Mouse (Mus musculus) limb, embryonic 11.5 days (tissue): ENCODE measurements around the gene Fcor. TPM values are rescaled to one million over a fixed set of nuclear protein-coding genes. Genes with fewer than 3 reads are reported as not detected.

Source experiments
- ATAC-seq: fragments of 200-750 bp; cut with Nextera tagmentation; 2 replicates; pipeline ENCODE4 v1.8.0; 2017; ENCODE audit warnings: low read depth; ENCODE audit not compliant: insufficient number of reproducible peaks, low FRiP score, low TSS enrichment
- DNase-seq: peaks from one replicate; pipeline ENCODE4 v3.0.0-alpha.2; 2015; ENCODE audit warnings: low spot score
- H3K27ac ChIP-seq: fragments of 300-500 bp; sonication (generic); replicated peaks from 2 replicates; pipeline ENCODE4 v1.5.1; 2014; ENCODE audit warnings: low read depth, mild to moderate bottlenecking, low read length
- H3K27me3 ChIP-seq: fragments of 300-500 bp; sonication (generic); 2 replicates; pipeline ENCODE4 v1.6.1; 2014; ENCODE audit warnings: mild to moderate bottlenecking, low read length, mixed read lengths; ENCODE audit not compliant: control insufficient read depth, insufficient read depth
- H3K36me3 ChIP-seq: fragments of 300-500 bp; sonication (generic); 2 replicates; pipeline ENCODE4 v1.6.1; 2014; ENCODE audit warnings: mild to moderate bottlenecking, low read length, moderate library complexity, mixed read lengths; ENCODE audit not compliant: control insufficient read depth, insufficient read depth
- H3K4me1 ChIP-seq: fragments of 300-500 bp; sonication (generic); 2 replicates; pipeline ENCODE4 v1.6.1; 2014; ENCODE audit warnings: low read length, mixed read lengths; ENCODE audit not compliant: control insufficient read depth, insufficient read depth
- H3K4me2 ChIP-seq: fragments of 300-500 bp; sonication (generic); 2 replicates; pipeline ENCODE4 v1.6.1; 2014; ENCODE audit warnings: low read depth, mild to moderate bottlenecking, moderate library complexity; ENCODE audit not compliant: severe bottlenecking
- H3K4me3 ChIP-seq: fragments of 300-500 bp; sonication (generic); 2 replicates; pipeline ENCODE4 v1.5.1; 2014; ENCODE audit warnings: low read depth, low read length
- H3K9ac ChIP-seq: fragments of 300-500 bp; sonication (generic); 2 replicates; pipeline ENCODE4 v1.6.1; 2014; ENCODE audit warnings: mild to moderate bottlenecking, low read length
- H3K9me3 ChIP-seq: fragments of 300-500 bp; sonication (generic); 2 replicates; pipeline ENCODE4 v1.6.1; 2016; ENCODE audit warnings: low read length; ENCODE audit not compliant: control insufficient read depth
- WGBS: fragments of 180-500 bp; shearing (Covaris S2); extraction: QIAGEN DNeasy Blood & Tissue Kit; methylation state at CpG from one replicate; pipeline ENCODE4 v1.1.7; 2014; 5-methylcytosine and 5-hydroxymethylcytosine counted together
- polyA plus RNA-seq: library from polyadenylated mRNA; unstranded; fragments of >200 nt; fragmentation: Nextera tagmentation; extraction: Ambion mirVana; gene quantifications from 2 replicates; pipeline ENCODE4 v1.2.1, GENCODE M21; 2014

Fcor gene
- polyA plus RNA-seq, 1 experiment from 2014 or later, result 14.1 TPM

DNA sequence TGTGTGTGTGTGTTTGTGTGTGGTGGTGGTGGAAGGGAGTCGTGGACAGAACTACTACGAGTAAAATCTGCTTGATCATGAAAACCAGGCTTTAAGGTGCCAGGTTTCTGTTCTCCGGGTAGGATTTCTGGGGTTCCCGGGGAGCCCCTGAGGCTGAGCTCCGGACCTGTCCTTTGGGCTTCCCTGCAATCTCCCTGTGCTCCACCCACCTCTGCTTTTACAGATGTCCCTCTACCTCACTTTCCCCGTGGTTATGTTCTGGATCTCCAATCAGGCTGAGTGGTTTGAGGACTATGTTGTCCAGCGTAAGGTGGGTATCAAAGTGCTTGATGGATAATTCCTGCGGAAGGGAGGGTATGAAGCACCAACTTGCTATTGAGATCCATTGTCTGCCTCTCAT, 50.0 kb downstream of the Fcor start:
- 70% methylated on average over 8 of the region's 8 CpGs for WGBS
- H3K9ac ChIP-seq, result no peak overlapping the region
- H3K4me3 ChIP-seq, result peak overlapping the region; percentile 83
- peaks cover 7% of the 10 kb centered on the region; the same call in 1 of the 2 replicates for H3K4me1 ChIP-seq
- no peak for DNase-seq
- H3K4me2 ChIP-seq, result peak overlapping the region; percentile 48
- ATAC-seq, result no peak
- H3K36me3 ChIP-seq, result peaks cover 5% of the 10 kb centered on the region; the same call in 1 of the 2 replicates
- no peaks in the 10 kb centered on the region for H3K27me3 ChIP-seq
- H3K9me3 ChIP-seq, result no peaks in the 10 kb centered on the region
- H3K27ac ChIP-seq, result no peak overlapping the region

DNA sequence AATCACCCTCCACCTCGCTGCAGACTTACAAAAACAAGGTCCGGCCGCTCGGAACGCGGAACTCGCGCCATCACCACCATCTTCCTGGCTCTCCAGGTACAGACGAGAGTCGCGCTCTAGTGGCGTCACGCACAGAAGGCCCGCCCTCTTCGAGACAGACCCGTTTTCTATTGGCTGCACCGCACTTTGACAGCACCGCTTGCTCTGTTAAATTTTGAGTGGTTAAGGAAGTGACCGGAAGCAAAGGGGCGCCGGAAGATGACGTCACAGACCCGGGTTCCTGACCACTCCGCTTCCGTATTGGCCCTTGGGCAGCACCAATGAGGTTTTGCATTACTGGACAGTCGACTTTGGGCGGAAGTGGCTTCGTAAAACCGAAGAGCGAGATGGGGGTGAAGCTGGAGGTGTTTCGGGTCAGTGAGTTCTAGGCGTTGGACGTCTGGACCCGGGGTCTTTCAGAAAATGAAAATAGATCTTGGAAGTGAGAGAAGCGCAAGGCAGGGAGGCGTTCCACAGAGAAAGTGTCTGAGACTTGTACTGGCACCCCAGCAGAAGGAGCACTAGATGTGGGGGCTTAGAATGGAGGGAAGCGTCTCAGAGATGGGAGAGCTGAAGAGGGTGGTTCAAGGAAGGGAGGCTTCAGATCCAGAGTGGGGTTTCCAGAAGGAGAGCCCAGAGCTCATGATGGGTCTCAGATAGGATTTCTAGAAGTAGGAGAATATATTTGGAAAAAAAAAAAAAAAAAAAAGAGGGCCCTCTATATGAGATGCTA, 50.8 kb downstream of the Fcor start, which contains the start of the genes Xab2 and Pet100:
TSS of gene Xab2 (minus strand) at position 118 of the 772 bp plus-strand sequence.
TSS of gene Pet100 (plus strand) at position 350 of the 772 bp plus-strand sequence.
- Histone ChIP-seq H3K9me3 (no peaks in the 10 kb centered on the region), H3K4me2 (peak within 1 kb of the TSS; percentile 71), H3K9ac (peak within 1 kb of the TSS; percentile 64), H3K27ac (no peak within 1 kb of the TSS), H3K4me1 (peaks cover 7% of the 10 kb centered on the region; the same call in 1 of the 2 replicates), H3K36me3 (peaks cover 11% of the 10 kb centered on the region; the same call in 1 of the 2 replicates), H3K4me3 (peak within 1 kb of the TSS; percentile 83), H3K27me3 (no peaks in the 10 kb centered on the region)
- under 1% methylated on average over 37 of the region's 37 CpGs for WGBS
- DNase-seq (peak; percentile 100), ATAC-seq (peak; percentile 98)

Other genes with a start within 250 kb of the Fcor start
- 2.9 and 3.8 TPM in 2 replicates for gene Pex11g, start 204.7 kb downstream of the Fcor start, polyA plus RNA-seq
- 0.13 TPM in 1 of 2 replicates, not detected in the other for gene Tex45, start 201.5 kb downstream of the Fcor start, polyA plus RNA-seq
- gene Zfp358, start 179.2 kb downstream of the Fcor start, polyA plus RNA-seq, result 28.3 and 39.0 TPM in 2 replicates
- 44.1 and 46.5 TPM in 2 replicates for gene Mcoln1, start 171.9 kb downstream of the Fcor start, polyA plus RNA-seq
- gene Pnpla6, start 157.0 kb downstream of the Fcor start, polyA plus RNA-seq, result 13.4 and 15.7 TPM in 2 replicates
- 3.9 and 4.1 TPM in 2 replicates for gene C330021F23Rik, start 104.4 kb downstream of the Fcor start, polyA plus RNA-seq
- 6.0 and 7.4 TPM in 2 replicates for gene Camsap3, start 85.1 kb downstream of the Fcor start, polyA plus RNA-seq
- gene Xab2, start 51.0 kb downstream of the Fcor start, polyA plus RNA-seq, result 61.3 and 68.1 TPM in 2 replicates
- gene Pet100, start 50.8 kb downstream of the Fcor start, polyA plus RNA-seq, result 106 and 107 TPM in 2 replicates
- 2.6 and 4.5 TPM in 2 replicates for gene Pcp2, start 46.8 kb downstream of the Fcor start, polyA plus RNA-seq
- gene Stxbp2, start 41.4 kb downstream of the Fcor start, polyA plus RNA-seq, result 20.3 and 27.9 TPM in 2 replicates
- not detected in 2 replicates for gene Retn, start 16.6 kb downstream of the Fcor start, polyA plus RNA-seq
- gene Mcemp1, start 6.6 kb downstream of the Fcor start, polyA plus RNA-seq, result 0.09 TPM in 1 of 2 replicates, not detected in the other
- 31.9 and 36.5 TPM in 2 replicates for gene Trappc5, start 3.9 kb upstream of the Fcor start, polyA plus RNA-seq
- gene Fcer2a, start 21.8 kb upstream of the Fcor start, polyA plus RNA-seq, result 0.24 TPM in 1 of 2 replicates, not detected in the other
- gene Clec4g, start 48.3 kb upstream of the Fcor start, polyA plus RNA-seq, result 0.16 TPM in 1 of 2 replicates, not detected in the other
- not detected in 2 replicates for gene Cd209a, start 76.6 kb upstream of the Fcor start, polyA plus RNA-seq
- gene Cd209e, start 181.9 kb upstream of the Fcor start, polyA plus RNA-seq, result not detected in 2 replicates
- gene Cd209d, start 206.2 kb upstream of the Fcor start, polyA plus RNA-seq, result not detected in 2 replicates